Mouse (Mus musculus): ENCODE results near the gene Ywhab.

DNA sequence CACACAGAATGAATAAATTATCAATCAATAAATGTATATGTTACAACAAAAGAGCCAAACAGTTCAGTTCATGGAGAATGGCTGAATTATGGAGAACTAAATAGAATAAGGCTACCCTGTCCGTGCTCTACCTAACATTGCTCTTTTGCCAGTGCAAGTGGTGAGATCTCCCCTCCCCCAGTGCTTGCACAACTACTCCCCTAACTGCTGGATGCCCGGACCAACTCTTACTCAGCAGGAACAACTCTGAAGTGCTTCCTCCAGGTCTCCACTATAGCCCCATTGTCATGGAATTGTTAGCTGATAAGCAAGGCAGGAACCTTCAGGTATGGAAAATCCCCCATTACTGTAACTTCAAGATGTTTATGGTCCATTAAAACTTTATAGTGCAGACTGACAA lies 27.3 kb downstream of the Ywhab start:
- TF ChIP-seq GATA1 (IDR thresholded peaks at IDR 0.05; ENCODE audit: low read length): no peak
- no peak for TF ChIP-seq TAL1 (IDR thresholded peaks at IDR 0.05; ENCODE audit: low read length)

Measured in erythroblast, embryonic 14.5 days (primary cell).